Mouse (Mus musculus) ovary, adult 10 weeks (tissue): ENCODE data around the gene Golph3. TPM values are rescaled to one million over a fixed set of nuclear protein-coding genes. Genes with fewer than 3 reads are reported as not detected.

ENCODE experiments used
- polyA plus RNA-seq: library from polyadenylated mRNA; stranded (reverse); fragments of 350-450 nt; fragmentation: Illumina TruSeq; extraction: RNeasy Lipid Tissue Mini Kit (QIAGEN cat#74804); gene quantifications from one replicate; pipeline ENCODE4 v1.2.3, GENCODE M21; 2014

The Golph3 gene
- polyA plus RNA-seq: 402 TPM

GRCm38 (mm10) chr15:12321091-12321787, at the start of gene Golph3:
TSS of gene Golph3 (plus strand) at chr15:12321450.

DNA sequence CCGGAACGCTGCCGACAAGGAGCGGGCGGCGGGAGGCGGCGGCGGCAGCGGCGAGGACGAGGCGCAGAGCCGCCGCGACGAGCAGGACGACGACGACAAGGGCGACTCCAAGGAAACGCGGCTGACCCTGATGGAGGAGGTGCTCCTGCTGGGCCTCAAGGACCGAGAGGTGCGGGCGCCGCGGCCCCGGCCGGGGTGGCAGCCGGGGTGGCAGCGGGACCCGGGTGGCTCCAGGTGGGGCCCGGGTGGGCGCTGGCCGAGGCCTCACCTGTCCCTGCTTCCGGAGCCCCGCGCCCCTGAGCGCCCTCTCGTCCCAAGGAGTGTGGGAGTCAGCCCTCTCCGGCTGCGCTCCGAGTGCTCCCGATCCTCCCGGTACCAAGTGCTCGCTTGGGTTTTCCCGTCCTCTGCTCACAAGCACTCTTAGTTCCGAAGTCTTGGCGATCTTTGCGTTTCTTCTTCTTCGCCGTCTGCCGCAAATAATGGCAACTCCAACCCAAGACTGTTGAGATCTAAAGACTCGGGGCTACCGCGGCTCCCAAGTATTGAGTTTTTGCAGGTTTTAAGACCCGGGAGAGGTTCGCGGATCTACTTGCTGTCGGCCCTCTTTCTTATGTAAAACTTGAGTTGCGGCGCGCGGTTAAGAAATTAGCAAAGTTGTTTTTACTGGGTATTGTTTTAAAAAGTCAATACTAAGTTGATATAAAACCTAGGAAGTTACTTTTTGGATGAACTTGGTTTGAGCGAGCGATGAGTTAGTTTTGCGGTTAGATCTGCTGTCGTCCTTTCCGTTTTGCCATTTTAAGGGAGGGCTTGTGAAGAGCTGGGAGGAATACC, 755 bp downstream of the Golph3 start, which contains the start of gene 1810049J17Rik:
Gene 1810049J17Rik, minus strand, starts transcription at position 112 of the 834 bp plus-strand sequence.

Other genes with a start within 250 kb of the Golph3 start
- gene Zfr, start 203.6 kb upstream of the Golph3 start, polyA plus RNA-seq: 306 TPM
- gene Mtmr12, start 116.4 kb upstream of the Golph3 start, polyA plus RNA-seq: 14.9 TPM
- not detected for gene 1810049J17Rik, start 449 bp downstream of the Golph3 start, polyA plus RNA-seq